ENCODE assay signal across 40 mouse cellular contexts in genomic region chr11:54223637-54224474, GRCm38 (mm10). TPM values are rescaled to one million over a fixed set of nuclear protein-coding genes. Genes with fewer than 3 reads are reported as not detected.
DNase-seq lines count a peak whose midpoint lies in the region; ATAC-seq and TF ChIP-seq lines count a peak whose summit lies in the region.
"Had no signal": no experiment of that assay in that cellular context is flagged by ENCODE, and none has a peak within 500 bp of the region (broad histone marks: within the 10 kb centered on the region; RNA-seq: fewer than 3 reads in every experiment).

No protein-coding gene starts in this region.

- ATAC-seq in Patski = peak; percentile 26
- no peak for ATAC-seq in kidney, embryonic 14.5 days (ENCODE audit: low FRiP score, low TSS enrichment)
- ATAC-seq: activated CD4-positive, CD25-positive, alpha-beta regulatory T cell, adult 4 months; forebrain, embryonic 16.5 days; hindbrain, postnatal 0 days; intestine, embryonic 15.5 days; midbrain, embryonic 16.5 days had no signal

- CTCF ChIA-PET in Patski (lab: Charles Lee) = interaction anchor here (1.1 to 1.2 kb wide), 3 partner anchors 10 to 66 kb away, joined by 3 to 4 read pairs (median 4); no protein-coding TSS in a partner anchor

- DNase-seq in heart, adult 11 months = peak; percentile 90
- DNase-seq in heart, adult 18-20 months = no peak
- no peak for DNase-seq in Patski (ENCODE audit: low read depth, low spot score)
- DNase-seq in embryo, embryonic 10.5 days (ENCODE audit: low spot score) = no peak
- DNase-seq in layer of hippocampus, adult 11-12 months (ENCODE audit: low spot score) = no peak
- DNase-seq: cerebellum, adult 8-10 months; cerebellum, postnatal 25 days; embryo, embryonic 11 days; gastrocnemius, postnatal 36 days; heart, postnatal 14 days; kidney, adult 2 months; kidney, postnatal 4 days; layer of hippocampus, postnatal 36 days; liver; lung, adult 2 months; lung, postnatal 10 days; right cerebral cortex, postnatal 4 days; thymus, adult 18-20 months; thymus, postnatal 25 days had no signal

- POLR2A ChIA-PET in Patski (lab: Charles Lee) = interaction anchor here (0.7 kb wide), 1 partner anchor 9 kb away, joined by 3 read pairs; no protein-coding TSS in a partner anchor

- H3K9me3 ChIP-seq in megakaryocyte, embryonic 14.5 days = no peaks in the 10 kb centered on the region
- H3K9me3 ChIP-seq in kidney, embryonic 14.5 days (ENCODE audit: control insufficient read depth, low read length) = no peaks in the 10 kb centered on the region
- H3K9me3 ChIP-seq: embryonic facial prominence, embryonic 12.5 days; hindbrain, embryonic 10.5 days; intestine, embryonic 15.5 days; neural tube, embryonic 13.5 days had no signal

- no peaks in the 10 kb centered on the region for H3K27me3 ChIP-seq in Patski
- H3K27me3 ChIP-seq in megakaryocyte, embryonic 14.5 days (replicated peaks) = peaks cover 77% of the 10 kb centered on the region
- H3K27me3 ChIP-seq in kidney, embryonic 14.5 days (ENCODE audit: control insufficient read depth, insufficient read depth, low read length) = no peaks in the 10 kb centered on the region
- H3K27me3 ChIP-seq: embryonic facial prominence, embryonic 12.5 days; intestine, embryonic 15.5 days; neural tube, embryonic 13.5 days had no signal

- WGBS in kidney, embryonic 14.5 days = 73% methylated on average over 9 of the region's 9 CpGs

- peaks cover 33% of the 10 kb centered on the region for H3K4me1 ChIP-seq in megakaryocyte, embryonic 14.5 days
- no peaks in the 10 kb centered on the region for H3K4me1 ChIP-seq in kidney, embryonic 14.5 days (ENCODE audit: control insufficient read depth, insufficient read depth, low read length)
- H3K4me1 ChIP-seq: embryonic facial prominence, embryonic 12.5 days; hindbrain, embryonic 10.5 days; intestine, embryonic 15.5 days; neural tube, embryonic 13.5 days had no signal

- H3K36me3 ChIP-seq in megakaryocyte, embryonic 14.5 days (replicated peaks; ENCODE audit: low read length) = no peaks in the 10 kb centered on the region
- no peaks in the 10 kb centered on the region for H3K36me3 ChIP-seq in kidney, embryonic 14.5 days (ENCODE audit: control insufficient read depth, insufficient read depth, low read length)
- H3K36me3 ChIP-seq: embryonic facial prominence, embryonic 12.5 days; hindbrain, embryonic 10.5 days; intestine, embryonic 15.5 days; neural tube, embryonic 13.5 days had no signal

- H3K9ac ChIP-seq in kidney, embryonic 14.5 days (ENCODE audit: low read depth, low read length) = no peak overlapping the region
- H3K9ac ChIP-seq: embryonic facial prominence, embryonic 12.5 days; intestine, embryonic 15.5 days; liver, embryonic 14.5 days; neural tube, embryonic 13.5 days had no signal

- H3K4me2 ChIP-seq in kidney, embryonic 14.5 days (replicated peaks; ENCODE audit: low read depth, low read length) = no peak overlapping the region
- H3K4me2 ChIP-seq: embryonic facial prominence, embryonic 12.5 days; intestine, embryonic 15.5 days; midbrain, embryonic 11.5 days; neural tube, embryonic 13.5 days had no signal

- in situ Hi-C loops in Patski (cut with MboI; ENCODE audit: low pct_unique_long_range_greater_than_20kb) = no loop called here

- TF ChIP-seq CTCF in Patski (IDR thresholded peaks at IDR 0.05) = no peak

- peak overlapping the region; percentile 9 for H3K4me3 ChIP-seq in megakaryocyte, embryonic 14.5 days (replicated peaks)
- H3K4me3 ChIP-seq in kidney, embryonic 14.5 days (ENCODE audit: low read length) = no peak overlapping the region
- H3K4me3 ChIP-seq: embryonic facial prominence, embryonic 12.5 days; gastrocnemius, adult 2 months; hindbrain, embryonic 10.5 days; intestine, embryonic 15.5 days; neural tube, embryonic 13.5 days had no signal

- H3K27ac ChIP-seq in kidney, embryonic 14.5 days (ENCODE audit: low read depth, low read length) = no peak overlapping the region
- H3K27ac ChIP-seq: embryonic facial prominence, embryonic 12.5 days; gastrocnemius, adult 2 months; hindbrain, embryonic 10.5 days; hindbrain, postnatal 0 days; intestine, embryonic 15.5 days; kidney, postnatal 0 days; liver, embryonic 14.5 days; macrophage; neural tube, embryonic 13.5 days; stomach, postnatal 0 days had no signal

RNA-seq across cellular contexts. Expression of gene Csf2, which starts 25.6 kb away (rescaled TPM):
- total RNA-seq in heart, adult 18-20 months (2021) = not detected
- polyA plus RNA-seq in Patski (2021) = 0.17 TPM
- not detected in 2 replicates for polyA plus RNA-seq in megakaryocyte, embryonic 14.5 days (2012; ENCODE audit: insufficient read depth, low replicate concordance)
- not detected in 2 replicates for polyA plus RNA-seq in kidney, embryonic 14.5 days (2014; fragmentation: Nextera tagmentation; extraction: Ambion mirVana)
- total RNA-seq: gastrocnemius, adult 2 months; gastrocnemius, postnatal 36 days; heart, postnatal 14 days; hindbrain, postnatal 0 days; layer of hippocampus, postnatal 36 days; left cerebral cortex, postnatal 14 days; MEL had no signal
- polyA plus RNA-seq: embryonic facial prominence, embryonic 12.5 days; forebrain, embryonic 16.5 days; heart, embryonic 14.5 days; hindbrain, embryonic 10.5 days; hindbrain, postnatal 0 days; kidney, adult 2 months; kidney, postnatal 0 days; limb, embryonic 11.5 days; liver, embryonic 14.5 days; macrophage; midbrain, embryonic 11.5 days; midbrain, embryonic 16.5 days; neural tube, embryonic 13.5 days; spleen, adult 2 months; stomach, postnatal 0 days had no signal

RNA-seq across cellular contexts. Expression of gene Il3, which starts 43.2 kb away (rescaled TPM):
- total RNA-seq in heart, adult 18-20 months (2021) = not detected
- polyA plus RNA-seq in Patski (2021) = not detected
- polyA plus RNA-seq in megakaryocyte, embryonic 14.5 days (2012; ENCODE audit: insufficient read depth, low replicate concordance) = not detected in 2 replicates
- polyA plus RNA-seq in kidney, embryonic 14.5 days (2014; fragmentation: Nextera tagmentation; extraction: Ambion mirVana) = not detected in 2 replicates
- total RNA-seq: gastrocnemius, adult 2 months; gastrocnemius, postnatal 36 days; heart, postnatal 14 days; hindbrain, postnatal 0 days; layer of hippocampus, postnatal 36 days; left cerebral cortex, postnatal 14 days; MEL had no signal
- polyA plus RNA-seq: activated CD4-positive, CD25-positive, alpha-beta regulatory T cell, adult 4 months; embryonic facial prominence, embryonic 12.5 days; forebrain, embryonic 16.5 days; heart, embryonic 14.5 days; hindbrain, embryonic 10.5 days; hindbrain, postnatal 0 days; intestine, embryonic 15.5 days; kidney, adult 2 months; kidney, postnatal 0 days; limb, embryonic 11.5 days; liver, embryonic 14.5 days; lung, adult 2 months; macrophage; midbrain, embryonic 11.5 days; midbrain, embryonic 16.5 days; neural tube, embryonic 13.5 days; spleen, adult 2 months; stomach, postnatal 0 days had no signal
